Mouse (Mus musculus): ENCODE measurements around the gene Pde1b.

The Pde1b gene

GRCm38 (mm10) chr15:103551053-103551452, 48.2 kb downstream of the Pde1b start:
- no peak for DNase-seq (ENCODE audit: low spot score)

GRCm38 (mm10) chr15:103552096-103552690, 49.4 kb downstream of the Pde1b start:
- peak; percentile 58 for DNase-seq (ENCODE audit: low spot score)

- no peak for DNase-seq (ENCODE audit: low spot score)
Observed at GRCm38 (mm10) chr15:103564981-103565380, 62.1 kb downstream of the Pde1b start, which contains the start of gene Glycam1. Gene Glycam1 (minus strand): TSS chr15:103565081.

All from MN1 (cell line).